Mouse (Mus musculus) liver, adult 2 months (tissue): ENCODE measurements around the gene Col11a2. TPM values are rescaled to one million over a fixed set of nuclear protein-coding genes. Genes with fewer than 3 reads are reported as not detected.
"Not testable (repeated sequence)": the region's sequence is repeated elsewhere in the genome, so short reads cannot be mapped to it uniquely, and the experiment has no call there.

Experiments used
- DNase-seq: peaks from one replicate; pipeline ENCODE4 v3.0.0-alpha.2; 2011; ENCODE audit warnings: low read depth, low spot score; ENCODE audit errors: extremely low read depth
- H3K27ac ChIP-seq: fragments of 200-500 bp; replicated peaks from 2 replicates; pipeline ENCODE4 v1.5.1; 2012; ENCODE audit warnings: low read depth, mild to moderate bottlenecking, control low read depth, inconsistent platforms, low read length; ENCODE audit not compliant: insufficient read depth
- H3K27me3 ChIP-seq: fragments of 200-500 bp; 2 replicates; pipeline ENCODE4 v1.6.1; 2012; ENCODE audit warnings: mild to moderate bottlenecking, moderate library complexity, low read length, inconsistent platforms; ENCODE audit not compliant: control insufficient read depth, insufficient read depth
- H3K36me3 ChIP-seq: fragments of 200-500 bp; 2 replicates; pipeline ENCODE4 v1.6.1; 2012; ENCODE audit warnings: low read length, inconsistent platforms; ENCODE audit not compliant: control insufficient read depth, insufficient read depth
- H3K4me1 ChIP-seq: fragments of 200-500 bp; 2 replicates; pipeline ENCODE4 v1.6.1; 2011; ENCODE audit warnings: low read length; ENCODE audit not compliant: control insufficient read depth, insufficient read depth
- H3K4me3 ChIP-seq: fragments of 200-500 bp; 2 replicates; pipeline ENCODE4 v1.5.1; 2011; ENCODE audit warnings: low read depth, mild to moderate bottlenecking, control low read depth, low read length, moderate library complexity; ENCODE audit not compliant: insufficient read depth
- H3K79me2 ChIP-seq: fragments of 200-500 bp; 2 replicates; pipeline ENCODE4 v1.6.1; 2012; ENCODE audit warnings: inconsistent platforms, mild to moderate bottlenecking, low read length, moderate library complexity; ENCODE audit not compliant: control insufficient read depth, insufficient read depth
- H3K9ac ChIP-seq: fragments of 200-500 bp; 2 replicates; pipeline ENCODE4 v1.6.1; 2012; ENCODE audit warnings: low read depth, mild to moderate bottlenecking, control low read depth, inconsistent platforms, low read length
- CTCF ChIP-seq: fragments of 200-500 bp; IDR thresholded peaks from 2 replicates; pipeline ENCODE4 v1.5.1; 2011; ENCODE audit warnings: low read depth, low read length, control low read depth
- POLR2A ChIP-seq: fragments of 200-500 bp; IDR thresholded peaks from 2 replicates; pipeline ENCODE4 v1.6.1; 2011; ENCODE audit warnings: low read length, control low read depth; ENCODE audit not compliant: insufficient read depth; ENCODE audit errors: extremely low read depth
- WGBS: fragments of 180-500 bp; shearing (Covaris S2); methylation state at CpG from one replicate; pipeline ENCODE4 v1.1.7; 2018; 5-methylcytosine and 5-hydroxymethylcytosine counted together
- polyA plus RNA-seq: library from polyadenylated mRNA; depleted of rRNA; stranded (reverse); fragments of >200 nt; gene quantifications from 2 replicates; pipeline ENCODE4 v1.2.3, GENCODE M21; 2012; rRNA removed
- total RNA-seq: library from RNA; depleted of rRNA; stranded (reverse); fragments of >200 nt; gene quantifications from 2 replicates; pipeline ENCODE4 v1.2.3, GENCODE M21; 2014; rRNA removed

Gene Col11a2
- total RNA-seq = 0.18 and 0.74 TPM in 2 replicates
- polyA plus RNA-seq = 0.20 and 0.23 TPM in 2 replicates

DNA sequence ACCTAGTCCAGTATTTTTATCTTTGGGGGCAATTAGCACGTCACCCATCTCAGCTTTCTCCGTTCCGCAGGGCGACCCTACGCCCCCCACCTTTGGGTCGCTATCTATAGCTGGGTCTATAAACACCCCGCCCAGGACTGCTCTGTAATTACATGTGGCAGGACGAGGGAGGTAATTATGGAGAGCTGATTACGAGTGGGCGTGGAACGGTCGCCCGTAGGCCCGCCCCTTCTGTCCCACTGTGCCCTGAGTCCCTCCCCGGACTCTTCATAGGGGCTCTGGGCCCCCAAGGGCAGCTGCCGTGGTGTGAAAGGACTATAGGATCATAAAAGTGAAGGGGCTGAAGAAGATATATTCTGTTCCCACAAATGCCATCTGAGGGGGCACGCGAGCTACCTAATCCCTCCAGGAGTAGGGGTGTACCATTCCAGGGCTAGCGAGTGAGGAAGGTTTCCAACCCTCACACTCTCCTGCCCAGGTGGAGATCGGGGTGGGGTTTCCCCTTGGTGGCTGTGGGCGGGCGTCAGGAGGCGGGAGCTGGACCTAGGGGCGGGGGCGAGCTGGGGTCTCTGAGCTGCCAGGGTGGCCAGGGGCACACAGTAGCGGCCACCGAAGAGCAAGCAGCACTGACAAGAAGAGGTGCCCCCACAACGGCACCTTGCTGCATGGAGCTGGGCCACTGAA lies at the start of gene Col11a2:
Col11a2 (plus strand) TSS at position 560 of the 684 bp plus-strand sequence.
- Histone ChIP-seq H3K27ac (no peak within 1 kb of the TSS), H3K27me3 (no peaks in the 10 kb centered on the region), H3K4me1 (no peaks in the 10 kb centered on the region), H3K36me3 (peaks cover 3% of the 10 kb centered on the region; the same call in 1 of the 2 replicates), H3K9ac (no peak within 1 kb of the TSS), H3K4me3 (no peak within 1 kb of the TSS), H3K79me2 (no peaks in the 10 kb centered on the region)
- TF ChIP-seq CTCF (no peak), POLR2A (no peak)
- DNase-seq = no peak
- WGBS = 23% methylated on average over 28 of the region's 28 CpGs

DNA sequence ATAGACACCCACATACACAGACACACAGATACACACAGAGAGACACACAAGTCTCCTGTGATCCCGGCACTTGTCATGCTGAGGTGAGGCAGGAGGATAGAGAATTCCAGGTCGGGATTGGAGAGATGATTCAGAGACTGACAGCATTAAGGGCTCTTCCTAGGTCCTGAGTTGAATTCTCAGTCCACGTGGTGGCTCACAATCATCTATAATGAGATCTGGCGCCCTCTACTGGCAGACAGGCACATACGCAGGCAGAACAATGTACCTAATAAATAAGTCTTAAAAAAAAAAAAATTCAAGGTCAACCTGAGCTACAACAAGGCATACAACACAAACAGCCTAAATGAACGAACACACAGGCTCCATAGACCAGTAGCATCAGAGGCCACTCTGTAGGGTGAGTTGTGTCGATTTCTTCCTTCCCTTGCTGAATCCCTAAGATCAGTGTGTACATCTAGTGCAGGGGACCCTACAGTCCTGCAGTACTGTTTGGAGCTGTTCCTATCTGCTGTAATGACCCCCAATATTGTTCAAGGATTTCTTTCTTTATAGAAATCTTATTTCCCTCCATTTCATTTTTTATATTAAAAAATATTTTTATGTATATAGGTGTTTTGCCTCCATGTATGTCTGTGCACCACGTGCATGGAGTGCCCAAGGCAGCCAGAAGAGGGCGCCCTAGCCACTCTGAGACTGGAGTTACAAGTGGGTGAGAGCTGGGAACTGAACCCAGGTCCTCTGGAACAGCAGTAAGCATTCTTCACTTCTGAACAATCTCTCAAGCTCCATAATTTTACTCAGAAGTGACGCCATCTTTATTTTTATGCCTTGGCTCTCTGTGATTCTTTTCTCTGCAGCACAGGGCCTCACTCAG lies 47.2 kb upstream of the Col11a2 start:
- TF ChIP-seq CTCF (peak; percentile 70), POLR2A (no peak)
- Histone ChIP-seq H3K27me3 (no peaks in the 10 kb centered on the region), H3K27ac (no peak overlapping the region), H3K79me2 (no peaks in the 10 kb centered on the region), H3K4me3 (no peak overlapping the region), H3K9ac (no peak overlapping the region), H3K4me1 (no peaks in the 10 kb centered on the region), H3K36me3 (peaks cover 7% of the 10 kb centered on the region; the same call in 1 of the 2 replicates)
- DNase-seq = peak; percentile 67
- 31% methylated on average over 10 of the region's 10 CpGs for WGBS

- Histone ChIP-seq H3K27me3 (no peaks in the 10 kb centered on the region), H3K4me3 (no peak overlapping the region), H3K4me1 (no peaks in the 10 kb centered on the region), H3K9ac (no peak overlapping the region), H3K27ac (no peak overlapping the region), H3K36me3 (peaks cover 19% of the 10 kb centered on the region), H3K79me2 (peaks cover 3% of the 10 kb centered on the region; the same call in 1 of the 2 replicates)
- DNase-seq = no peak
- WGBS = 92% methylated on average over 8 of the region's 8 CpGs
- TF ChIP-seq POLR2A (no peak), CTCF (no peak)
Measured at GRCm38 (mm10) chr17:33994959-33995358, 44.3 kb upstream of the Col11a2 start.

GRCm38 (mm10) chr17:33995651-33996050 lies 43.6 kb upstream of the Col11a2 start:
- no peak overlapping the region for H3K4me3 ChIP-seq
- H3K79me2 ChIP-seq = peaks cover 3% of the 10 kb centered on the region; the same call in 1 of the 2 replicates
- TF ChIP-seq CTCF (no peak), POLR2A (no peak)
- no peak overlapping the region for H3K9ac ChIP-seq
- peaks cover 19% of the 10 kb centered on the region for H3K36me3 ChIP-seq
- DNase-seq = no peak
- no peaks in the 10 kb centered on the region; the same call in 1 of the 2 replicates for H3K4me1 ChIP-seq
- no peaks in the 10 kb centered on the region for H3K27me3 ChIP-seq
- 73% methylated on average over 3 of the region's 3 CpGs for WGBS
- no peak overlapping the region for H3K27ac ChIP-seq

DNA sequence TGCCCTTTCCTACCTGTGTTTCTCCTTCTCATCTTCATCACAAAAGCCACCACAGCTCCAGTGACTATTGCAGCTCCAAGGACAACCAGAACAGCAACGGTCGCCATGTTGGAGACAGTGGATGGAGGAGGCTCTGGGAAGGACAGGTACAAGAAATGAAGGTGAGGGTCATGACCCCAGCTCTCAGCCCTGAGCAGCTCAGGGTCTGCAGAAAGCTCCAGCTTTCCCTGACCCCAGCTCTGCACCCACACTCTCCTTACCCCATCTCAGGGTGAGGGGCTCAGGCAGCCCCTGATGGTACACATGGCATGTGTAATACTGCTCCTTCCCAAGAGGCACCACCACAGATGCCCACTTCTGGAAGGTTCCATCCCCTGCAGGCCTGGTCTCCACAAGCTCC lies 42.2 kb upstream of the Col11a2 start:
- WGBS = 92% methylated on average over 2 of the region's 2 CpGs
- not testable (repeated sequence) for H3K4me3 ChIP-seq, DNase-seq, H3K27me3 ChIP-seq, H3K27ac ChIP-seq, H3K4me1 ChIP-seq, H3K79me2 ChIP-seq, H3K9ac ChIP-seq
- H3K36me3 ChIP-seq = peaks cover 19% of the 10 kb centered on the region

- not testable (repeated sequence) for H3K27ac ChIP-seq, H3K9ac ChIP-seq, H3K4me1 ChIP-seq, H3K27me3 ChIP-seq, H3K79me2 ChIP-seq, DNase-seq
- peak overlapping the region; percentile 82 for H3K4me3 ChIP-seq
- 58% methylated on average over 5 of the region's 5 CpGs for WGBS
- H3K36me3 ChIP-seq = peaks cover 19% of the 10 kb centered on the region
Measured at GRCm38 (mm10) chr17:33998697-33999096, 40.5 kb upstream of the Col11a2 start.
